Mouse (Mus musculus): Measurements from ENCODE around the gene Hdx.

Gene Hdx

GRCm38 (mm10) chrX:111696356-111697282 lies at the start of gene Hdx:
TSS of gene Hdx (minus strand) at chrX:111697079.
- DNase-seq: peak; percentile 72 to 81

GRCm38 (mm10) chrX:111685665-111686064 lies 11.2 kb downstream of the Hdx start:
- no peak for DNase-seq

- no peak for DNase-seq
These were observed 25.2 kb downstream of the Hdx start for GRCm38 (mm10) chrX:111671685-111672084.

- peak in 1 of 2 experiments; percentile 7 for DNase-seq
These were observed 36.5 kb downstream of the Hdx start for GRCm38 (mm10) chrX:111660381-111660780.

- no peak for DNase-seq
These were observed 38.2 kb downstream of the Hdx start for GRCm38 (mm10) chrX:111658671-111659070.

- DNase-seq: no peak
These were observed 51.9 kb downstream of the Hdx start for GRCm38 (mm10) chrX:111644945-111645344.

- no peak for DNase-seq
These were observed 56.3 kb downstream of the Hdx start for GRCm38 (mm10) chrX:111640616-111641015.

- DNase-seq: no peak
These were observed 99.2 kb downstream of the Hdx start for GRCm38 (mm10) chrX:111597631-111598161.

- no peak for DNase-seq
These were observed 109.3 kb downstream of the Hdx start for GRCm38 (mm10) chrX:111587616-111588015.

GRCm38 (mm10) chrX:111577044-111577443 lies 119.8 kb downstream of the Hdx start:
- no peak for DNase-seq

- no peak for DNase-seq
These were observed 159.0 kb downstream of the Hdx start, which contains the start of gene Rps6ka6 for GRCm38 (mm10) chrX:111537859-111538258. TSS of gene Rps6ka6 (minus strand) at chrX:111537959.
